Mouse (Mus musculus): ENCODE measurements around the gene D1Pas1. TPM values are rescaled to one million over a fixed set of nuclear protein-coding genes. Genes with fewer than 3 reads are reported as not detected.

Gene D1Pas1
- total RNA-seq (2021): not detected
- long read RNA-seq, experiment 1: 0 reads
- long read RNA-seq, experiment 2: 0 reads

- DNase-seq: no peak
Measured at GRCm38 (mm10) chr1:186967201-186967812, at the start of gene D1Pas1. Gene D1Pas1 (plus strand): TSS chr1:186967416.

GRCm38 (mm10) chr1:186922489-186923370 lies 44.5 kb upstream of the D1Pas1 start:
- DNase-seq: no peak

- DNase-seq: no peak
Measured at GRCm38 (mm10) chr1:186924027-186924426, 43.2 kb upstream of the D1Pas1 start.

- DNase-seq: no peak
Measured at GRCm38 (mm10) chr1:186925411-186925810, 41.8 kb upstream of the D1Pas1 start.

GRCm38 (mm10) chr1:186926316-186926949 lies 40.8 kb upstream of the D1Pas1 start:
- no peak for DNase-seq

GRCm38 (mm10) chr1:186926950-186927316 lies 40.3 kb upstream of the D1Pas1 start:
- no peak for DNase-seq

- no peak for DNase-seq
Measured at GRCm38 (mm10) chr1:186927494-186927893, 39.7 kb upstream of the D1Pas1 start.

- no peak for DNase-seq
Measured at GRCm38 (mm10) chr1:186930160-186930887, 36.9 kb upstream of the D1Pas1 start.

- no peak for DNase-seq
Measured at GRCm38 (mm10) chr1:186930888-186931233, 36.4 kb upstream of the D1Pas1 start.

GRCm38 (mm10) chr1:186934205-186934604 lies 33.0 kb upstream of the D1Pas1 start:
- DNase-seq: no peak

- no peak for DNase-seq
Measured at GRCm38 (mm10) chr1:186952381-186952780, 14.8 kb upstream of the D1Pas1 start.

GRCm38 (mm10) chr1:186954591-186954990 lies 12.6 kb upstream of the D1Pas1 start:
- DNase-seq: no peak

GRCm38 (mm10) chr1:186959380-186959779 lies 7.8 kb upstream of the D1Pas1 start:
- DNase-seq: no peak

- DNase-seq: no peak
Measured at GRCm38 (mm10) chr1:186964143-186964875, 2.9 kb upstream of the D1Pas1 start.

GRCm38 (mm10) chr1:186967926-186968325 lies 710 bp downstream of the D1Pas1 start:
- DNase-seq: no peak

- no peak for DNase-seq
Measured at GRCm38 (mm10) chr1:186976937-186977540, 9.8 kb downstream of the D1Pas1 start.

GRCm38 (mm10) chr1:186977801-186978200 lies 10.6 kb downstream of the D1Pas1 start:
- no peak for DNase-seq

GRCm38 (mm10) chr1:186979465-186979864 lies 12.2 kb downstream of the D1Pas1 start:
- DNase-seq: no peak

GRCm38 (mm10) chr1:186980503-186980902 lies 13.3 kb downstream of the D1Pas1 start:
- DNase-seq: no peak

- no peak for DNase-seq
Measured at GRCm38 (mm10) chr1:186985131-186985530, 17.9 kb downstream of the D1Pas1 start.

GRCm38 (mm10) chr1:186986086-186986485 lies 18.9 kb downstream of the D1Pas1 start:
- DNase-seq: no peak

Data from gastrocnemius, postnatal 10 days (tissue).